Mouse (Mus musculus): ENCODE measurements around the gene Lmo7. TPM values are rescaled to one million over a fixed set of nuclear protein-coding genes. Genes with fewer than 3 reads are reported as not detected.

Gene Lmo7
- polyA plus RNA-seq, 1 experiment from 2014 or later, result 36.2 TPM

DNA sequence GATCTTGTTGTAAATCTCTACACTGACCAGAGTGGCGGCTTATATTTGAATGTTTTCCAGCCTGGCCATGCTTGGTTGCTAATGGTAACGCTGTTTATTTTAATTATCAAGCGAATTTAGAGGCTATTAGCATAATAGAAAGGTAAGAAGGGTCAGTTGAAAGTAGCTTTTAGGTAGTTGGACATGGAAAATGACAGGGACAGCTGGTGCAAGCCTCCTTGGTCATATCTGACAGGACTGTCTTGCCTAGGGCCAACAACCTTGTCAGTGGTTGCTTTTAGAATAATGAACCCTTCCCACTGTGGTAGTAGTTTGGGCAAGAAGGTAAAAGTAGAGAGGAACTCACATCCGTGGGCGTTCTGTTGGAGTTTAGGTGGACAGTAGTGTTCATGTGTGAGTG is 111.5 kb downstream of the Lmo7 start:
- Histone ChIP-seq H3K36me3 (no peaks in the 10 kb centered on the region), H3K9ac (peak overlapping the region; percentile 2), H3K27me3 (no peaks in the 10 kb centered on the region), H3K4me2 (peak overlapping the region; percentile 36), H3K27ac (0 out of 2 replicates have a peak overlapping the region, but pooled peaks have one; percentile 27), H3K4me3 (peak overlapping the region; percentile 37), H3K9me3 (no peaks in the 10 kb centered on the region), H3K4me1 (peaks cover 20% of the 10 kb centered on the region)
- 61% methylated on average over 5 of the region's 5 CpGs for WGBS
- no peak for ATAC-seq (ENCODE audit: borderline replicate concordance, extremely low read depth, low FRiP score, low TSS enrichment)

DNA sequence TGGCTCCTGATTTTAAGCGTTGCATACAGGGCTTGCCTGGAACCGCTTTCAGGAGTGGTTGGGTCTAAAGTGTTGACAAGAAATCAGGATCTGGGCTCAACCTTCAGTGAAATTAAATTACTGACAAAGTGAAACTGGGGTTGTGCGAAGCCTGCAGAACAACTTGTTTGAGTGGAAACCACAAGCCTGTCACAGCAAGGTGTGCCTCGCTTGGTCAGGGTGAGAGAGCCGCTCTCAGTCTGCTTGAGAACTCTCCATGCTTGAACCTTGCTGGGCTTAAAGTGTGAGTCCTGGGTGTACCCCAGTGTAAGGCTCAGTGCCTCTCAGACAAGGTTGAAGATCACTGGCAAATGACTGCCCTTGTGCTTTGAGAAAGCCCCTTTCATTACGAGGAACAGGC is 112.8 kb downstream of the Lmo7 start:
- peak overlapping the region; percentile 36 for H3K4me2 ChIP-seq
- H3K9ac ChIP-seq, result peak overlapping the region; percentile 19
- H3K27me3 ChIP-seq, result no peaks in the 10 kb centered on the region
- no peaks in the 10 kb centered on the region for H3K36me3 ChIP-seq
- H3K4me1 ChIP-seq, result peaks cover 11% of the 10 kb centered on the region
- 60% methylated on average over 6 of the region's 6 CpGs for WGBS
- H3K27ac ChIP-seq, result peak overlapping the region; percentile 72
- H3K4me3 ChIP-seq, result peak overlapping the region; percentile 37
- ATAC-seq (ENCODE audit: borderline replicate concordance, extremely low read depth, low FRiP score, low TSS enrichment), result no peak
- no peaks in the 10 kb centered on the region for H3K9me3 ChIP-seq

DNA sequence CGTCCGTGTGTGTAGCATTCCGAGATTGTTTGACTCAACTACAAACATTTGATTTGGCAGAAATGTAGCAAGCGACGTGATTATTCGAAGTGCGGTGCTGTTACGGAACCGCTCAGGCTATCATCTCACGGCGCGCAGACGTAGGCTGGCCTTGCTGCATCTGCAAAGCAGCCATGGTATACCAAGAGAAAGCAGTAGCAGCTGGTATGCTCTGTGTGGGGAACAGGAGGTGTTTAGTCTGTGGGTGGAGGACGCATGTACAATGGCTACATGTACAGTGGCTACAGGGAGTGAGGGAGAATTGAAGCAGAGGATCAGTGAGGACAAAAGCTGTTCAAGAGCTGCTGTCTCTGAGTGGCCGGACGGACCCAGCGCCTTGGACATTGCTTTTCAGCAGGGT is 113.7 kb downstream of the Lmo7 start:
- no peak for ATAC-seq (ENCODE audit: borderline replicate concordance, extremely low read depth, low FRiP score, low TSS enrichment)
- no peaks in the 10 kb centered on the region for H3K27me3 ChIP-seq
- H3K4me3 ChIP-seq, result peak overlapping the region; percentile 37
- H3K9me3 ChIP-seq, result no peaks in the 10 kb centered on the region
- 72% methylated on average over 17 of the region's 17 CpGs for WGBS
- peak overlapping the region; percentile 36 for H3K4me2 ChIP-seq
- no peak overlapping the region for H3K27ac ChIP-seq
- no peak overlapping the region for H3K9ac ChIP-seq
- no peaks in the 10 kb centered on the region for H3K36me3 ChIP-seq
- peaks cover 8% of the 10 kb centered on the region for H3K4me1 ChIP-seq

DNA sequence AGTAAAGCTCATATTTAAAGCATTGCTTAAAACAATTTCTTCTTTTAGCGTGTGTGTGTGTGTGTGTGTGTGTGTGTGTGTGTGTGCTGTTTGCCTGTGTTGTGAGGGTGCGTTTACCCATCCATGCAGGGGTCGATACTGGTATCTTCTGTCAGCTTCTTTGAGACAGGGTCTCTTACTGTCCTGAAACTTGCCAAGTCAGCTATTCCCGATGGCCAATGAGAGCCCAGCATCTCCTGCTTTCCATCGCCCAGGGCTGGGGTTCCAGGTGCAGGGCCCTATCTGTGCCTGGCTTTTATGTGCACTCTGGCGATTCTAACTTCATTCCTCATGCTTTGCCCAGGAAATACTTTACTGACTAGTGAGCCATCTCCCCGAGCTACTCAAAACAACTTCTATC is 114.7 kb downstream of the Lmo7 start:
- Histone ChIP-seq H3K27ac (no peak overlapping the region), H3K9me3 (no peaks in the 10 kb centered on the region), H3K36me3 (no peaks in the 10 kb centered on the region), H3K4me1 (peaks cover 6% of the 10 kb centered on the region; the same call in 1 of the 2 replicates), H3K27me3 (no peaks in the 10 kb centered on the region), H3K9ac (no peak overlapping the region), H3K4me2 (no peak overlapping the region), H3K4me3 (no peak overlapping the region)
- ATAC-seq (ENCODE audit: borderline replicate concordance, extremely low read depth, low FRiP score, low TSS enrichment), result no peak
- WGBS, result 64% methylated on average over 7 of the region's 7 CpGs

DNA sequence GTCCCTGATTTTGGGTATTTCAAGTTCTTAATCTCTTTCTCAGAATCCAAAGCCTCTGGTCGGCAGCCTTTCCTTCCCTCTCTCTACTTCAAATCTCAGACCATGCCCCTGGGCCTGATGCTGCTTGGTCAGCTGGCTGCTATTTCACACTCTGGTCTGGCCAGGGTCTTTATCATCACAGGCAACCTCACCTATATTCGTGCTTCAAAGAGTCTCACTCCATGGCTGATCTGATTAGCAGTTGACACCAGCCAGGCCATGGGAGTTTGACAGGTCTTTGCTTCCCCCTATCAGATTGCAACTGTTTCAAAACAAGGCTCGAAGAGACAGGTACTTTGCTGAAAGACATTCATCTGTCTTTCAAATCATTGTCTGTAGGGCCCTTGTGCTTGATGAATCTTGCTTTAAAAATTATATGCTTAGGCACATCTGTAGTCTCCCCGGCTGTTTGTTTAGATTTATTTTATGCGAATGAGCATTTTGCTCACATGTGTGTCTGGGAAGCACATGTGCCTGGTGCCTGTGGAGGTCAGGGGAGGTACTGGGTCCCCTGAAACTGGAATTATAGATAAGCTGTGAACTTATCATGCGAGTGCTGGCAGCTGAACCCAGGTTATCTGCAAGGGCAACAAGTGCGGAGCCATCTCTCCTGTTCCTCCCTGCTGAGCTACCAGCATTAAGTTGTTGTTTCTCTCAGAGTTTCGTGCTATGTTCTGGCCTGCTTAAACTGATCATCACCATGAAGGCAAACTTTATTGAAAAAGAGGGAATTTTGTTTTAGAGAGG is 116.5 kb downstream of the Lmo7 start:
- ATAC-seq (ENCODE audit: borderline replicate concordance, extremely low read depth, low FRiP score, low TSS enrichment), result no peak
- H3K27ac ChIP-seq, result no peak overlapping the region
- no peak overlapping the region for H3K4me3 ChIP-seq
- H3K4me2 ChIP-seq, result no peak overlapping the region
- no peaks in the 10 kb centered on the region for H3K27me3 ChIP-seq
- H3K36me3 ChIP-seq, result no peaks in the 10 kb centered on the region
- H3K9me3 ChIP-seq, result no peaks in the 10 kb centered on the region
- no peaks in the 10 kb centered on the region for H3K4me1 ChIP-seq
- H3K9ac ChIP-seq, result no peak overlapping the region
- WGBS, result 51% methylated on average over 8 of the region's 8 CpGs

DNA sequence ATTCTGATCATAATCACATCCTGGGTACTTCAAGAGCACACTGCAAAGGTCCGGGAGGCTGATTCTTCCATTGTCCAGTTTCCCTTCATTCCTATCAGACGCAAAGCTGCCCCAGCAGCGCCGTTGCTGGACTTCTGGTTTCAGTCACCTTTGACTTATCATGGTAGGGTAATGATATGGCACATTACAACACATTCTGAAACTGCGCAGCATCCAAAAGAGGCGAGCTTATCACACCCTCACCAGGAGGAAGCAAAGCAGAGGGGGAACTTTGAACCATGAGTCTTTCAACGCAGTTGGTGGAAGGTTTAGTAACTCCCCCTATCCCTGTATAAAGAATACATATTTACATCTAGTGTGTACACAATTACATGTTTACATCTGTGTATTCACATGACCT is 117.8 kb downstream of the Lmo7 start:
- ATAC-seq (ENCODE audit: borderline replicate concordance, extremely low read depth, low FRiP score, low TSS enrichment), result no peak
- H3K9ac ChIP-seq, result no peak overlapping the region
- H3K4me2 ChIP-seq, result no peak overlapping the region
- no peak overlapping the region for H3K4me3 ChIP-seq
- no peaks in the 10 kb centered on the region for H3K36me3 ChIP-seq
- no peaks in the 10 kb centered on the region for H3K27me3 ChIP-seq
- no peak overlapping the region for H3K27ac ChIP-seq
- no peaks in the 10 kb centered on the region for H3K9me3 ChIP-seq
- WGBS, result 82% methylated on average over 7 of the region's 7 CpGs
- no peaks in the 10 kb centered on the region for H3K4me1 ChIP-seq

DNA sequence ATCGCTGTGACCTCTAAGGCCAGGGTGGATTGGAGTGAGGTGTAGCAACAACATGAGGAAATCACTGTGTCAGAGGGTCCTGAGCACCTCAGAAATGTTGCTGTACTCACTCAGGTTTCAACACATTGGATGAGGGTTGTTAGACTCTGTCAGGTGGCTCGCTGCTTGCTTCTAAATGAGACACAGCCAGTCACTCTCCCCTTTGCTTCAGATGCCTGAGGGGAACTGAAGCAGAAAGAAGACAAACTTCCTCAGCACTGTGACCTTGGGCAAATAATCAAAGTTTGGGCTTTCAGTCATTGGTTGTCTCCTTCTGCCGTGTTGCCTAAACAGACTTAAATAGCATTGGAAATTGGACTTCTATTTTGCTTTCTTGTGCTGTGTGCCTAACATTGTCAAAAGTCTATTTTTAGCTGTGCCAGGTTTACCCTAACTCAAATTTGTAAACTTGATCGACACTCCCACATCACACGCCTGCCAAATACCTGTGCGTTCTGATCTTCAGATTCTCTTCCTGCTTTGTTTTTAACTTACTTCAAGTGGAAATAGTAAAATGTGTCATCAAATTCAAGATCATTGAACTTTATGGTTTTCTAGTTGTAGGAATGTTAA is 122.9 kb downstream of the Lmo7 start:
- 67% methylated on average over 6 of the region's 6 CpGs for WGBS
- H3K27ac ChIP-seq, result no peak overlapping the region
- no peaks in the 10 kb centered on the region for H3K36me3 ChIP-seq
- no peak overlapping the region for H3K9ac ChIP-seq
- no peaks in the 10 kb centered on the region for H3K9me3 ChIP-seq
- H3K4me2 ChIP-seq, result no peak overlapping the region
- H3K4me1 ChIP-seq, result no peaks in the 10 kb centered on the region
- no peak overlapping the region for H3K4me3 ChIP-seq
- no peak for ATAC-seq (ENCODE audit: borderline replicate concordance, extremely low read depth, low FRiP score, low TSS enrichment)
- no peaks in the 10 kb centered on the region for H3K27me3 ChIP-seq

DNA sequence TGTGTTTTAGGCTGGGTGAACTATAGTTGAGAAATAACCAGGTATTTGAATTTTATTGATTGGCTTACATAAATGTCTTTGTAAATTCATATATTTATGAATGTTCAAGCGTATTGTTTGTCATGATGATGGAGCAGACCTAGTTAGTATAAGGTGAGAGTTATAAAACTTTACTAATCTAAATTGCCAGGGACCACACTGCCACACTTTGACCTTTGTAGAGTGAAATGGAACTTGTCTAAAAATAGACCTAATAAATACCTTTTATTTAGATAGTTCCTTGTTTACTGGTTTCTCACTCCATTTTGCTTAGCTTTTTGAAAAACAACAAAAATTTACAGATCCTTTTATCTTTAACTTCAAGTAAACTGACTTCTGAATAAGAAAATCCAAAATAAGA is 123.5 kb downstream of the Lmo7 start:
- 81% methylated on average over 1 of the region's 1 CpGs for WGBS
- no peak for ATAC-seq (ENCODE audit: borderline replicate concordance, extremely low read depth, low FRiP score, low TSS enrichment)
- H3K4me1 ChIP-seq, result no peaks in the 10 kb centered on the region
- H3K27me3 ChIP-seq, result no peaks in the 10 kb centered on the region
- H3K9me3 ChIP-seq, result no peaks in the 10 kb centered on the region
- H3K36me3 ChIP-seq, result no peaks in the 10 kb centered on the region
- H3K9ac ChIP-seq, result no peak overlapping the region
- H3K4me2 ChIP-seq, result no peak overlapping the region
- no peak overlapping the region for H3K27ac ChIP-seq
- no peak overlapping the region for H3K4me3 ChIP-seq

DNA sequence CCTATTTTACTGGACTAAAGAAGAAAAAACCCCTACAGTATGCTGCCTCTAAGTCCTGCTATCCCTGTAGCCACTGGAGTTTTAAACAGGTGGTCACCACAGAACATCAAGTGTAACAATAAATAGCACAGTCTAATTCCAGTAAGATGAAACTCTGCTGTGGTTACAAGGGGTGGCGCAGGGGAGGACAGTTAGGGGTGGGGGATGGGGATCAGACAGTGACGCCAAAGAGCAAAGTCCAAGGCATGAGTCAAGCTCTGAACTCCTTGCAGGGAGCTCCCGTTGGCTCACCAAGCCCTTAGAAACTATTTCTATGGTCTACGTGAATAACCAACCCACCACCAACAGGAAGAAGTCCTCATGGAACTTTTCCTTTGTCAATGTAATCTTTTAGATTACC is 124.0 kb downstream of the Lmo7 start:
- H3K4me1 ChIP-seq, result no peaks in the 10 kb centered on the region
- H3K4me2 ChIP-seq, result no peak overlapping the region
- no peak for ATAC-seq (ENCODE audit: borderline replicate concordance, extremely low read depth, low FRiP score, low TSS enrichment)
- 56% methylated on average over 4 of the region's 4 CpGs for WGBS
- no peak overlapping the region for H3K9ac ChIP-seq
- H3K4me3 ChIP-seq, result no peak overlapping the region
- no peak overlapping the region for H3K27ac ChIP-seq
- H3K36me3 ChIP-seq, result no peaks in the 10 kb centered on the region
- H3K27me3 ChIP-seq, result no peaks in the 10 kb centered on the region
- H3K9me3 ChIP-seq, result no peaks in the 10 kb centered on the region

DNA sequence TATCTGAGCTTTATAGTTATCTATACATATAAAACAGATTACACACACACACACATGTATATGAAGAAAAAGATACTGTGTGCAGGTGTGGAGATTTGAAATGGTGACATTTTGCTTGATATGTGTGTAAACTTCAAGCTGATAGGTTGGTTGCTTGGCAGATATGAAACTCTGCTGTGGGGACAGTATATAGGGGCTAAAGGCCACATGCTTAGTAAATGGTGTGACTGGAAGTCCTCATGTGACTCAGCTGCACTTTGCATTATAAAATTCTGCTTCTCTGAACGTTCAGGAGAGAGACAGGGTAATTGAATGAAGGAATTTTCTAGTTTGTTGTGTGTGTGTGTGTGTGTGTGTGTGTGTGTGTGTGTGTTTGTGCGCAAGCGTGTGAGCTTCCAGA is 124.5 kb downstream of the Lmo7 start:
- no peak overlapping the region for H3K4me2 ChIP-seq
- no peak overlapping the region for H3K4me3 ChIP-seq
- no peak overlapping the region for H3K9ac ChIP-seq
- H3K4me1 ChIP-seq, result 0 out of 2 replicates have a peak, but pooled peaks cover 2% of the 10 kb centered on the region
- H3K27me3 ChIP-seq, result no peaks in the 10 kb centered on the region
- 75% methylated on average over 3 of the region's 3 CpGs for WGBS
- H3K27ac ChIP-seq, result no peak overlapping the region
- no peaks in the 10 kb centered on the region for H3K36me3 ChIP-seq
- no peak for ATAC-seq (ENCODE audit: borderline replicate concordance, extremely low read depth, low FRiP score, low TSS enrichment)
- H3K9me3 ChIP-seq, result no peaks in the 10 kb centered on the region

DNA sequence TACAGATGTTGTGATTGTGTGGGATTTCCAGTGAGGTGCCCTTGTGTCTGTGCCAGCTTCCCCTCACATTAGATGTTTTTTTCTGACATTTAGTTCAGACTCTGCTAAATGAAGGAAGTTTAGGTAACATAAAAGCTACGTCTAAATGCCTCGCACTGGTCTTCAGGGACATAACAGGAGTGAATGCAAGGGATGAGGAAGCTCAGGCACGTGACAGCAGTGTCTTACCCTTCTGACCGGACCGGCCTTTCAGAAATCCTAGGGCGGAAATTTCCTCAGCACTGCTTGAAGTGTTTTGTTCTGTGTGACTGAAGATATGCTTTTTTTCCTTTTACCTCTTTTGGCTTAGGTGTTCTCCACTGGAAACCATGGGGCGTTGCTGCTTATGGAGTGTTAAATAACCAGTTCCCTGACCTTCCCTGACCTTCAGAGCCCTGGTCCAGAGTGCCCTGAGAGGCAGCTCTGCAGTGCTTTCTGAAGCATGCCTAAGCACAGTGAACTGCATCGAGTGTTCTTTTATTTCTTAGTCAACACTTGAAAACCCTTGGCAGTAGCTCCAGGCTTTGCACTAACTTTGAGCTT is 129.6 kb downstream of the Lmo7 start:
- ATAC-seq (ENCODE audit: borderline replicate concordance, extremely low read depth, low FRiP score, low TSS enrichment), result peak; percentile 77

DNA sequence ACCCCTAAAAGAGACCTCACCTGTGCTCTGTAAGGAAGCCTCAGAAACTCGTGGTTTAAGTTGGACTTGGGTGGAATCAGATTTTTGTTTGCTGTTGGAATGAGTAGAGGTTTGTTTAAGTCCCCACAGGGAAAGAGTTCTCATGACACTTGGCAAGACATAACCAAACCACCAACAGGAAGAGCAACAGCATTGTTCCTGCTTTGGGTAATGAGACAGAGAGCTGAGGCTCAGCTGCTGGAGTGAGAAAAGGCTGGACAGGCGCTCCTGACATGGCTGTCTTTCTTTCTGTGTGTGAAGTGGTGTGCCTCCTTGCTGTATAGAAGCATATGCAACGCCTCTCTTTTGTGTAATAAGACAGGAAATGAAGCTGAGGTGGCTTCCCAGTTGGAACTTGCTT is 132.3 kb downstream of the Lmo7 start:
- no peak for ATAC-seq (ENCODE audit: borderline replicate concordance, extremely low read depth, low FRiP score, low TSS enrichment)
- Histone ChIP-seq H3K36me3 (no peaks in the 10 kb centered on the region), H3K27me3 (no peaks in the 10 kb centered on the region), H3K4me2 (no peak overlapping the region), H3K9ac (no peak overlapping the region), H3K27ac (no peak overlapping the region), H3K9me3 (no peaks in the 10 kb centered on the region), H3K4me1 (0 out of 2 replicates have a peak, but pooled peaks cover 3% of the 10 kb centered on the region), H3K4me3 (no peak overlapping the region)
- 69% methylated on average over 3 of the region's 3 CpGs for WGBS

More for the DNA sequence above, 129.6 kb downstream of the Lmo7 start:
- Histone ChIP-seq H3K4me1 (0 out of 2 replicates have a peak, but pooled peaks cover 3% of the 10 kb centered on the region), H3K36me3 (no peaks in the 10 kb centered on the region), H3K4me3 (no peak overlapping the region), H3K27ac (peak overlapping the region; percentile 63), H3K9ac (no peak overlapping the region), H3K4me2 (no peak overlapping the region), H3K9me3 (no peaks in the 10 kb centered on the region), H3K27me3 (no peaks in the 10 kb centered on the region)
- WGBS, result 45% methylated on average over 8 of the region's 8 CpGs
